Mouse (Mus musculus): ENCODE results near the gene Olfr1234. TPM values are rescaled to one million over a fixed set of nuclear protein-coding genes. Genes with fewer than 3 reads are reported as not detected.

The Olfr1234 gene
- polyA plus RNA-seq (2015; fragmentation: Nextera tagmentation; extraction: Ambion mirVana) = not detected in 2 replicates

- ATAC-seq = no peak
- Histone ChIP-seq H3K4me2 (replicated peaks) (no peak within 1 kb of the TSS), H3K4me3 (replicated peaks) (no peak within 1 kb of the TSS), H3K9ac (replicated peaks) (no peak within 1 kb of the TSS), H3K36me3 (no peaks in the 10 kb centered on the region), H3K9me3 (no peaks in the 10 kb centered on the region), H3K27ac (no peak within 1 kb of the TSS), H3K4me1 (replicated peaks) (no peaks in the 10 kb centered on the region), H3K27me3 (no peaks in the 10 kb centered on the region)
- whole genome bisulfite sequencing = 94% methylated on average over 4 of the region's 4 CpGs
Measured at GRCm38 (mm10) chr2:89364765-89365164, at the start of gene Olfr1234. Gene Olfr1234, minus strand, starts transcription at chr2:89364865.

GRCm38 (mm10) chr2:89409576-89409975 is 44.9 kb upstream of the Olfr1234 start, which contains the start of gene Olfr1238:
Gene Olfr1238, minus strand, starts transcription at chr2:89409676.
- no peaks in the 10 kb centered on the region for H3K4me1 ChIP-seq (replicated peaks)
- H3K4me3 ChIP-seq (replicated peaks) = no peak within 1 kb of the TSS
- no peaks in the 10 kb centered on the region for H3K27me3 ChIP-seq
- no peak within 1 kb of the TSS for H3K27ac ChIP-seq
- H3K36me3 ChIP-seq = no peaks in the 10 kb centered on the region
- no peaks in the 10 kb centered on the region for H3K9me3 ChIP-seq
- ATAC-seq = no peak
- H3K9ac ChIP-seq (replicated peaks) = no peak within 1 kb of the TSS
- 91% methylated on average over 2 of the region's 2 CpGs for WGBS
- no peak within 1 kb of the TSS for H3K4me2 ChIP-seq (replicated peaks)

GRCm38 (mm10) chr2:89400882-89401281 is 36.2 kb upstream of the Olfr1234 start:
- Histone ChIP-seq H3K27me3 (no peaks in the 10 kb centered on the region), H3K27ac (no peak overlapping the region), H3K4me1 (replicated peaks) (no peaks in the 10 kb centered on the region), H3K4me2 (replicated peaks) (no peak overlapping the region), H3K36me3 (no peaks in the 10 kb centered on the region), H3K4me3 (replicated peaks) (no peak overlapping the region), H3K9me3 (no peaks in the 10 kb centered on the region), H3K9ac (replicated peaks) (no peak overlapping the region)
- 100% methylated on average over 1 of the region's 1 CpGs for WGBS
- ATAC-seq = no peak

GRCm38 (mm10) chr2:89342298-89342697 is 22.4 kb downstream of the Olfr1234 start, which contains the start of gene Olfr1233:
Gene Olfr1233, minus strand, starts transcription at chr2:89342398.
- no peak within 1 kb of the TSS for H3K27ac ChIP-seq
- H3K4me1 ChIP-seq (replicated peaks) = no peaks in the 10 kb centered on the region
- H3K4me3 ChIP-seq (replicated peaks) = no peak within 1 kb of the TSS
- H3K4me2 ChIP-seq (replicated peaks) = no peak within 1 kb of the TSS
- H3K9me3 ChIP-seq = no peaks in the 10 kb centered on the region
- no peak within 1 kb of the TSS for H3K9ac ChIP-seq (replicated peaks)
- H3K36me3 ChIP-seq = no peaks in the 10 kb centered on the region
- ATAC-seq = no peak
- no peaks in the 10 kb centered on the region for H3K27me3 ChIP-seq

GRCm38 (mm10) chr2:89329575-89329974 is 35.1 kb downstream of the Olfr1234 start, which contains the start of gene Olfr1232:
Gene Olfr1232, minus strand, starts transcription at chr2:89329675.
- no peak within 1 kb of the TSS for H3K4me3 ChIP-seq (replicated peaks)
- H3K9me3 ChIP-seq = no peaks in the 10 kb centered on the region
- no peaks in the 10 kb centered on the region for H3K36me3 ChIP-seq
- H3K27ac ChIP-seq = no peak within 1 kb of the TSS
- ATAC-seq = no peak
- no peak within 1 kb of the TSS for H3K9ac ChIP-seq (replicated peaks)
- H3K4me1 ChIP-seq (replicated peaks) = no peaks in the 10 kb centered on the region
- no peaks in the 10 kb centered on the region for H3K27me3 ChIP-seq
- no peak within 1 kb of the TSS for H3K4me2 ChIP-seq (replicated peaks)

Other genes starting within 250 kb of the Olfr1234 start
- not detected in 2 replicates for gene Olfr1221, start 247.6 kb downstream of the Olfr1234 start, polyA plus RNA-seq (2015; fragmentation: Nextera tagmentation; extraction: Ambion mirVana)
- not detected in 2 replicates for gene Olfr1222, start 231.8 kb downstream of the Olfr1234 start, polyA plus RNA-seq (2015; fragmentation: Nextera tagmentation; extraction: Ambion mirVana)
- not detected in 2 replicates for gene Olfr1223, start 213.3 kb downstream of the Olfr1234 start, polyA plus RNA-seq (2015; fragmentation: Nextera tagmentation; extraction: Ambion mirVana)
- gene Olfr1224-ps1, start 200.8 kb downstream of the Olfr1234 start, polyA plus RNA-seq (2015; fragmentation: Nextera tagmentation; extraction: Ambion mirVana) = not detected in 2 replicates
- not detected in 2 replicates for gene Olfr1225, start 190.2 kb downstream of the Olfr1234 start, polyA plus RNA-seq (2015; fragmentation: Nextera tagmentation; extraction: Ambion mirVana)
- not detected in 2 replicates for gene Olfr1226, start 164.8 kb downstream of the Olfr1234 start, polyA plus RNA-seq (2015; fragmentation: Nextera tagmentation; extraction: Ambion mirVana)
- gene Olfr1228, start 110.8 kb downstream of the Olfr1234 start, polyA plus RNA-seq (2015; fragmentation: Nextera tagmentation; extraction: Ambion mirVana) = not detected in 2 replicates
- not detected in 2 replicates for gene Olfr1229, start 76.9 kb downstream of the Olfr1234 start, polyA plus RNA-seq (2015; fragmentation: Nextera tagmentation; extraction: Ambion mirVana)
- not detected in 2 replicates for gene Olfr1230, start 67.6 kb downstream of the Olfr1234 start, polyA plus RNA-seq (2015; fragmentation: Nextera tagmentation; extraction: Ambion mirVana)
- gene Olfr1231, start 57.8 kb downstream of the Olfr1234 start, polyA plus RNA-seq (2015; fragmentation: Nextera tagmentation; extraction: Ambion mirVana) = not detected in 2 replicates
- not detected in 2 replicates for gene Olfr1232, start 35.2 kb downstream of the Olfr1234 start, polyA plus RNA-seq (2015; fragmentation: Nextera tagmentation; extraction: Ambion mirVana)
- not detected in 2 replicates for gene Olfr1233, start 22.5 kb downstream of the Olfr1234 start, polyA plus RNA-seq (2015; fragmentation: Nextera tagmentation; extraction: Ambion mirVana)
- not detected in 2 replicates for gene Olfr1238, start 44.8 kb upstream of the Olfr1234 start, polyA plus RNA-seq (2015; fragmentation: Nextera tagmentation; extraction: Ambion mirVana)
- not detected in 2 replicates for gene Olfr1239, start 55.5 kb upstream of the Olfr1234 start, polyA plus RNA-seq (2015; fragmentation: Nextera tagmentation; extraction: Ambion mirVana)
- not detected in 2 replicates for gene Olfr1240, start 78.1 kb upstream of the Olfr1234 start, polyA plus RNA-seq (2015; fragmentation: Nextera tagmentation; extraction: Ambion mirVana)
- gene Olfr1241, start 122.3 kb upstream of the Olfr1234 start, polyA plus RNA-seq (2015; fragmentation: Nextera tagmentation; extraction: Ambion mirVana) = not detected in 2 replicates
- gene Olfr1242, start 133.5 kb upstream of the Olfr1234 start, polyA plus RNA-seq (2015; fragmentation: Nextera tagmentation; extraction: Ambion mirVana) = not detected in 2 replicates
- not detected in 2 replicates for gene Olfr1243, start 166.6 kb upstream of the Olfr1234 start, polyA plus RNA-seq (2015; fragmentation: Nextera tagmentation; extraction: Ambion mirVana)
- not detected in 2 replicates for gene Olfr1245, start 213.6 kb upstream of the Olfr1234 start, polyA plus RNA-seq (2015; fragmentation: Nextera tagmentation; extraction: Ambion mirVana)
- gene Olfr1246, start 228.3 kb upstream of the Olfr1234 start, polyA plus RNA-seq (2015; fragmentation: Nextera tagmentation; extraction: Ambion mirVana) = not detected in 2 replicates
- gene Olfr1247, start 249.3 kb upstream of the Olfr1234 start, polyA plus RNA-seq (2015; fragmentation: Nextera tagmentation; extraction: Ambion mirVana) = not detected in 2 replicates